Mouse (Mus musculus) small intestine, adult 10 weeks (tissue): ENCODE results near the gene Sprr2d. TPM values are rescaled to one million over a fixed set of nuclear protein-coding genes. Genes with fewer than 3 reads are reported as not detected.

Source experiments
- polyA plus RNA-seq: library from polyadenylated mRNA; stranded (reverse); fragments of 350-450 nt; fragmentation: Illumina TruSeq; extraction: RNeasy Lipid Tissue Mini Kit (QIAGEN cat#74804); gene quantifications from one replicate; pipeline ENCODE4 v1.2.3, GENCODE M21; 2014; ENCODE audit warnings: low replicate concordance

Sprr2d gene
- not detected for polyA plus RNA-seq

DNA sequence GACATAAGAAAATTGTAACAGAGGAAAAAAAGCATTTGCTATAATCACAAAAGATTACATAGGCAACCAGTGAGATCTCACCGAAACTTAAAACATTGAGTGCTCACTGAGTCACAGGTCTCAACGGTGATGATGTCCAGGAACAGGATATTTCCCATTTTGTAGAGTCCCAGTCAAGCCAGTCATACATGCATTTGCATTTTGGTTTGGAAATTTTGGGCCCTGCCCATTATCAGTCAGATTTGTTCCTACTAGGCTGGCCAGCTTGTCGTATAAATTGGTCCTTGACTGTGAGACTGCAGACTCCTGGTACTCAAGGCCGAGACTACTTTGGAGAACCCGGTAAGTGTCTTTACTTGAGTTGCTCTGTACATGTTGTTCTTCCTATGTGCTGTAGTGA, at the start of gene Sprr2d:
Gene Sprr2d, plus strand, starts transcription at position 301 of the 400 bp plus-strand sequence.

GRCm38 (mm10) chr3:92316320-92316719, 22.6 kb upstream of the Sprr2d start, which contains the start of gene Sprr2b:
Gene Sprr2b (plus strand): TSS chr3:92316620.

DNA sequence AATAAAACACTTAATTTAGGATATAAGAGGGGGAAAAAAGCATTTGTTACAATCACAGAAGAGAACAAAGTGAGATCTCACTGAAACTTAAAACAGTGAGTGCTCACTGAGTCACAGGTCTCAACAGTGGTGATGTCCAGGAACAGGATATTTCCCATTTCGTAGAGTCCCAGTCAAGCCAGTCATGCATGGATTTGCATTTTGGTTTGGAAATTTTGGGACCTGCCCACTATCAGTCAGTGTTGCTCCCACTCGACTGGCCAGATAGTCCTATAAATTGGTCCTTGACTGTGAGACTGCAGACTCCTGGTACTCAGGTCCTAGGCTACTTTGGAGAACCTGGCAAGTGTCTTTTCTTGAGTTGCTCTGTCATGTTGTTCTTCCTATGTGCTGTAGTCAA, 12.9 kb downstream of the Sprr2d start, which contains the start of gene Sprr2e:
Gene Sprr2e, plus strand, starts transcription at position 301 of the 400 bp plus-strand sequence.

GRCm38 (mm10) chr3:92364887-92365286, 25.9 kb downstream of the Sprr2d start, which contains the start of gene Sprr2f:
Gene Sprr2f (plus strand): TSS chr3:92365187.

GRCm38 (mm10) chr3:92385385-92385784, 46.4 kb downstream of the Sprr2d start, which contains the start of gene Sprr2h:
Gene Sprr2h (plus strand): TSS chr3:92385685.

Other genes starting within 250 kb of the Sprr2d start
- gene Prr9, start 215.2 kb upstream of the Sprr2d start, polyA plus RNA-seq: not detected
- not detected for gene Lelp1, start 196.4 kb upstream of the Sprr2d start, polyA plus RNA-seq
- gene Sprr2a1, start 123.3 kb upstream of the Sprr2d start, polyA plus RNA-seq: 193 TPM
- 459 TPM for gene Sprr2a2, start 123.2 kb upstream of the Sprr2d start, polyA plus RNA-seq
- gene Sprr2a3, start 53.7 kb upstream of the Sprr2d start, polyA plus RNA-seq: 13.9 TPM
- not detected for gene Sprr2b, start 22.5 kb upstream of the Sprr2d start, polyA plus RNA-seq
- not detected for gene Sprr2e, start 13.0 kb downstream of the Sprr2d start, polyA plus RNA-seq
- not detected for gene Sprr2f, start 26.0 kb downstream of the Sprr2d start, polyA plus RNA-seq
- not detected for gene Sprr2h, start 46.5 kb downstream of the Sprr2d start, polyA plus RNA-seq
- gene Sprr2i, start 68.9 kb downstream of the Sprr2d start, polyA plus RNA-seq: not detected
- not detected for gene Sprr2j-ps, start 78.9 kb downstream of the Sprr2d start, polyA plus RNA-seq
- gene Gm9774, start 90.3 kb downstream of the Sprr2d start, polyA plus RNA-seq: 5.0 TPM
- gene Sprr2k, start 93.4 kb downstream of the Sprr2d start, polyA plus RNA-seq: not detected
- gene Sprr1b, start 99.6 kb downstream of the Sprr2d start, polyA plus RNA-seq: not detected
- gene Sprr3, start 119.6 kb downstream of the Sprr2d start, polyA plus RNA-seq: not detected
- gene Sprr1a, start 146.8 kb downstream of the Sprr2d start, polyA plus RNA-seq: 1.4 TPM
- gene Sprr4, start 161.4 kb downstream of the Sprr2d start, polyA plus RNA-seq: not detected
- gene 2310046K23Rik, start 195.4 kb downstream of the Sprr2d start, polyA plus RNA-seq: not detected
- not detected for gene Ivl, start 234.6 kb downstream of the Sprr2d start, polyA plus RNA-seq
- 0.93 TPM for gene Smcp, start 249.9 kb downstream of the Sprr2d start, polyA plus RNA-seq